Mouse (Mus musculus): ENCODE measurements at regions not wholly inside any gene's neighbourhood (a gene's known extent, or its start where the extent isn't known, plus 50 kb on each side); places are given as distances from the start of the nearest gene placed in this dataset.

GRCm38 (mm10) chr1:35851681-35852409 lies 216.4 kb upstream of the Hs6st1 start:
- TF ChIP-seq CTCF (IDR thresholded peaks at IDR 0.05; ENCODE audit: borderline replicate concordance, control insufficient read depth, extremely low read depth, insufficient read depth, low read length, poor library complexity) (no peak), POLR2A (IDR thresholded peaks at IDR 0.05; ENCODE audit: control insufficient read depth, extremely low read depth, insufficient read depth, low read length, poor library complexity) (no peak)
